Mouse (Mus musculus) heart, postnatal 0 days (tissue): ENCODE measurements around the gene Tpgs1.

ENCODE experiments used
- CTCF ChIP-seq: IDR thresholded peaks from 2 replicates; pipeline ENCODE4 v1.5.1; 2016; ENCODE audit warnings: antibody characterized with exemption, control low read depth, low read depth
- EP300 ChIP-seq: IDR thresholded peaks from 2 replicates; pipeline ENCODE4 v1.6.1; 2016; ENCODE audit warnings: antibody characterized with exemption, low read depth

GRCm38 (mm10) chr10:79701443-79702129 lies 32.4 kb downstream of the Tpgs1 start:
- TF ChIP-seq CTCF (no peak), EP300 (no peak)
